Mouse (Mus musculus) neural tube, embryonic 11.5 days (tissue): ENCODE data around the gene 3110082I17Rik. TPM values are rescaled to one million over a fixed set of nuclear protein-coding genes. Genes with fewer than 3 reads are reported as not detected.

ENCODE experiments used
- ATAC-seq: fragments of 200-750 bp; cut with Nextera tagmentation; 2 replicates; pipeline ENCODE4 v1.8.0; 2017; ENCODE audit warnings: moderate number of reproducible peaks, mild to moderate bottlenecking, moderate TSS enrichment, moderate library complexity; ENCODE audit not compliant: insufficient read depth, low FRiP score, low TSS enrichment
- DNase-seq: peaks from one replicate; pipeline ENCODE4 v3.0.0-alpha.2; 2015; ENCODE audit warnings: low spot score
- H3K27ac ChIP-seq: fragments of 300-500 bp; sonication (generic); 2 replicates; pipeline ENCODE4 v1.5.1; 2014; ENCODE audit warnings: low read depth, mild to moderate bottlenecking, low read length
- H3K27me3 ChIP-seq: fragments of 300-500 bp; sonication (generic); 2 replicates; pipeline ENCODE4 v1.6.1; 2014; ENCODE audit warnings: mild to moderate bottlenecking, low read length, mixed read lengths; ENCODE audit not compliant: control insufficient read depth, insufficient read depth
- H3K36me3 ChIP-seq: fragments of 300-500 bp; sonication (generic); 2 replicates; pipeline ENCODE4 v1.6.1; 2014; ENCODE audit warnings: mild to moderate bottlenecking, low read length, moderate library complexity, mixed read lengths; ENCODE audit not compliant: control insufficient read depth, insufficient read depth
- H3K4me1 ChIP-seq: fragments of 300-500 bp; sonication (generic); 2 replicates; pipeline ENCODE4 v1.6.1; 2014; ENCODE audit warnings: low read length, mixed read lengths; ENCODE audit not compliant: control insufficient read depth, insufficient read depth
- H3K4me2 ChIP-seq: fragments of 300-500 bp; sonication (generic); 2 replicates; pipeline ENCODE4 v1.6.1; 2014; ENCODE audit warnings: low read depth, mild to moderate bottlenecking, moderate library complexity
- H3K4me3 ChIP-seq: fragments of 300-500 bp; sonication (generic); 2 replicates; pipeline ENCODE4 v1.5.1; 2014; ENCODE audit warnings: low read depth, low read length
- H3K9ac ChIP-seq: fragments of 300-500 bp; sonication (generic); 2 replicates; pipeline ENCODE4 v1.6.1; 2014; ENCODE audit warnings: mild to moderate bottlenecking, low read length
- H3K9me3 ChIP-seq: fragments of 300-500 bp; sonication (generic); 2 replicates; pipeline ENCODE4 v1.6.1; 2016; ENCODE audit warnings: low read length; ENCODE audit not compliant: control insufficient read depth
- WGBS: fragments of 180-500 bp; shearing (Covaris S2); extraction: QIAGEN DNeasy Blood & Tissue Kit; methylation state at CpG from one replicate; pipeline ENCODE4 v1.1.7; 2014; 5-methylcytosine and 5-hydroxymethylcytosine counted together
- polyA plus RNA-seq: library from polyadenylated mRNA; unstranded; fragments of >200 nt; fragmentation: Nextera tagmentation; extraction: Ambion mirVana; gene quantifications from 2 replicates; pipeline ENCODE4 v1.2.1, GENCODE M21; 2014

The 3110082I17Rik gene
- 32.0 and 37.6 TPM in 2 replicates for polyA plus RNA-seq

- DNase-seq = peak; percentile 96
- Histone ChIP-seq H3K27ac (no peak within 1 kb of the TSS), H3K27me3 (no peaks in the 10 kb centered on the region), H3K9me3 (no peaks in the 10 kb centered on the region), H3K9ac (peak within 1 kb of the TSS; percentile 50; the same call in 1 of the 2 replicates), H3K36me3 (no peaks in the 10 kb centered on the region), H3K4me3 (peak within 1 kb of the TSS; percentile 59), H3K4me2 (peak within 1 kb of the TSS; percentile 63), H3K4me1 (peaks cover 4% of the 10 kb centered on the region; the same call in 1 of the 2 replicates)
- 4% methylated on average over 42 of the region's 42 CpGs for WGBS
- ATAC-seq = peak; percentile 98
Measured at GRCm38 (mm10) chr5:139460384-139461067, at the start of gene 3110082I17Rik. Gene 3110082I17Rik (minus strand): TSS chr5:139460527.

DNA sequence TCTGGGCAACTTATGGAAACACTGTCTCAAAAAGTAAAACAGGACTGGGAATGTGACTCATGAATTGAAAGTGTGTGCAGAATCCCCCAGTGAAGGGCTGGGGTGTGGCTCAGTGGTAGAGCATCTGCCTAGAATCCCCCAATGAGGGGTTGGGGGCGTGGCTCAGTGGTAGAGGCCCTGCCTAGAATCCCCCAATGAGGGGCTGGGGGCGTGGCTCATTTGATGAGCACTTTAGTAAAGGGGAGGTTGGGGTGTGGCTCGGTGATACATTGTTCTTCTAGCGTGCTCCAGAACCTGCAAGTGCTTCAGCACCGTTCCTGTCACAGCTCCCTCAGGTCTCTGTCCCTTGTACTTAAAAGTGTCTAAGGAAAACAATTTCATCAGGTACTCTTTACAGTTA lies 45.9 kb upstream of the 3110082I17Rik start:
- no peak overlapping the region for H3K27ac ChIP-seq
- no peak overlapping the region for H3K9ac ChIP-seq
- no peak overlapping the region for H3K4me2 ChIP-seq
- 0 out of 2 replicates have a peak, but pooled peaks cover 2% of the 10 kb centered on the region for H3K27me3 ChIP-seq
- no peaks in the 10 kb centered on the region for H3K36me3 ChIP-seq
- H3K4me3 ChIP-seq = no peak overlapping the region
- DNase-seq (no peak), ATAC-seq (no peak)
- no peaks in the 10 kb centered on the region for H3K4me1 ChIP-seq
- no peaks in the 10 kb centered on the region for H3K9me3 ChIP-seq
- WGBS = 30% methylated on average over 5 of the region's 5 CpGs

GRCm38 (mm10) chr5:139505073-139505606 lies 44.8 kb upstream of the 3110082I17Rik start:
- 4% methylated on average over 12 of the region's 14 CpGs for WGBS
- no peak overlapping the region for H3K4me2 ChIP-seq
- H3K9me3 ChIP-seq = no peaks in the 10 kb centered on the region
- no peaks in the 10 kb centered on the region for H3K4me1 ChIP-seq
- no peak overlapping the region for H3K27ac ChIP-seq
- DNase-seq (peak; percentile 71), ATAC-seq (no peak)
- H3K9ac ChIP-seq = no peak overlapping the region
- H3K4me3 ChIP-seq = no peak overlapping the region
- H3K27me3 ChIP-seq = 0 out of 2 replicates have a peak, but pooled peaks cover 2% of the 10 kb centered on the region
- H3K36me3 ChIP-seq = no peaks in the 10 kb centered on the region

DNA sequence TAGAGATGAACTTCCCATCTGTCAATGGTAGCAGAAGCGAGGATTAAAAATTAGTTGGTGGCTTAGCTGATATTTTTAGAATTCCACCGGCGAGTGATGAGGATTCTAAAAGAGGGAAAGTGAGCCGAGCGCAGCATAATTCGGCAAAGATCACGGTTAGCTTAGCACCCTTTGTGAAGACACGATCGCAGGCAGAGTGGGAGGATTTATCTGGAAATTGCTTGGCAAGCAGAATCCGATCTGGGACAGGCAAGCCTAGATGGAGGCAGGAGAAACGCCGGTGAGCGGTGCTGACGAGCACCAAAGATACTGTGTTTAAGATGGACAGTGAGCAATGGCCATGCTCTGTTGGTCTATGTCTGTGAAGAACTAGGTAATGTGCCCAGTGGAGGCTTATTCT lies 42.0 kb upstream of the 3110082I17Rik start:
- H3K27me3 ChIP-seq = 0 out of 2 replicates have a peak, but pooled peaks cover 2% of the 10 kb centered on the region

DNA sequence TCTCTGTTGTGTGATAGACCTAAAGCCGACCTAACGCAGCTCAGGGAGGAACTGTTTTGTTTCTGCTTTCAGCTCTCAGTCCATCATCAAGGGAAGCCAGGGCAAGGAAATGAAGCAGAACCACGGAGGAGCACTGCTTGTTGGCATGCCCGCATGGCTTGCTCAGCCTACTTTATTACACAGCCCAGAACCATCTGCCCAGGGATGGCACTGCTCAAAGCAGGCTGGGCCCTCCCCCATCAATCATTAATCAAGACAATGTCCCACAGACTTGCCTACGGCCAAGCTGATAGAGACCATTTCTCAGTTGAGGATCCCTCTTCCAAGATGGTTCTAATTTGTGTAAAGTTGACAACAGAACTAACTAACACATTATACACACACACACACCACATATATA lies 38.5 kb upstream of the 3110082I17Rik start:
- DNase-seq (no peak), ATAC-seq (no peak)
- H3K4me1 ChIP-seq = no peaks in the 10 kb centered on the region
- no peaks in the 10 kb centered on the region for H3K9me3 ChIP-seq
- H3K27ac ChIP-seq = no peak overlapping the region
- H3K27me3 ChIP-seq = no peaks in the 10 kb centered on the region
- H3K4me3 ChIP-seq = no peak overlapping the region
- no peak overlapping the region for H3K4me2 ChIP-seq
- H3K9ac ChIP-seq = no peak overlapping the region
- no peaks in the 10 kb centered on the region for H3K36me3 ChIP-seq
- 63% methylated on average over 5 of the region's 5 CpGs for WGBS

More for the DNA sequence above, 42.0 kb upstream of the 3110082I17Rik start:
- Histone ChIP-seq H3K4me1 (no peaks in the 10 kb centered on the region), H3K9me3 (no peaks in the 10 kb centered on the region), H3K4me2 (no peak overlapping the region), H3K9ac (no peak overlapping the region), H3K4me3 (no peak overlapping the region), H3K27ac (no peak overlapping the region), H3K36me3 (no peaks in the 10 kb centered on the region)
- 86% methylated on average over 14 of the region's 14 CpGs for WGBS
- no peak for DNase-seq
- ATAC-seq = no peak

DNA sequence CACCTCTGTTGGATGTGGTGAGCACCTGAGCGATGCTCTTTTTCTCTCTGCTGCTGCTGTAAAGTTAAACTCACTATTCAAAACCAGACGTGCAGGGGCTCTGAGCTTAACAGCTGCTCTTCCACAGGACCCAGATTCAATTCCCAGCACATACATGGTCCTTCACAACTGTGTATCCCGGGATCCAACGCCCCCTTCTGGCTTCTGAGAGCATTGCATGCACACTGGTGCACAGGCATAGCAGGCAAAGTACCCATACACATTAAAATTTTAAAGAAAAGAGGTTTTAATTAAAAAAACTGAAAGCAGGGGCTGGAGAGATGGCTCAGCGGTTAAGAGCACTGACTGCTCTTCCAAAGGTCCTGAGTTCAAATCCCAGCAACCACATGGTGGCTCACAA lies 36.6 kb upstream of the 3110082I17Rik start:
- WGBS = 51% methylated on average over 5 of the region's 5 CpGs
- Histone ChIP-seq H3K27ac (no peak overlapping the region), H3K9me3 (no peaks in the 10 kb centered on the region), H3K4me1 (no peaks in the 10 kb centered on the region), H3K27me3 (no peaks in the 10 kb centered on the region), H3K9ac (no peak overlapping the region), H3K4me2 (no peak overlapping the region), H3K4me3 (no peak overlapping the region), H3K36me3 (no peaks in the 10 kb centered on the region)
- no peak for ATAC-seq
- DNase-seq = no peak

DNA sequence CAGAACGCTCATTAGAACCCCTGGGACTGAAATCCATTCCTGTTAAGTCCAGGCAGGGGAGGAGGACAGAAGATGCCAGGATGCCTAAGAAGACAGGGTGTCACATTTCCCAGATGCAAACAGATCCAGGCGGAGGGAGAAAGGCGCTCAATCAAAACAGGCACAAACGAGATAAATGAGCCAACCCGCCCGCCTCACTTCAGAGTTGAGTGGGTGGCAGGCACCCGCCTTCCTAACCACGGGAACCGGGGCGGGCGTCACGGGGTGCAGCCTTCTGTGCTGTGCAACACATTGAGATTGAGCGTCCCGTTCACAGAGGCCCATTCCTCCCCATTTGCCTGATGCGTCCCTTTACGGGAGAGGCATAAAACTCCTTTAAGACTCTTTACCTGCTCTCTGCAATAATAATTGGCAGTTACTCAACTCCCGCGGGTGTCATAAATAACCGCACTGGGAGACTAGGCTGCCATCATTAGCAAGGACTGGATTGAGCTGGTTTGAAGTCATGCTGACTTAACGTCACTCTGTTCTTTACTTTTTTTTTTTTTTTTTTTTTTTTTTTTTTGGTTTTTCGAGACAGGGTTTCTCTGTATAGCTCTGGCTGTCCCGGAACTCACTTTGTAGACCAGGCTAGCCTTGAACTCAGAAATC lies 34.8 kb upstream of the 3110082I17Rik start:
- ATAC-seq (no peak), DNase-seq (peak; percentile 27)
- no peak overlapping the region for H3K27ac ChIP-seq
- no peaks in the 10 kb centered on the region for H3K9me3 ChIP-seq
- 43% methylated on average over 22 of the region's 22 CpGs for WGBS
- no peak overlapping the region for H3K4me2 ChIP-seq
- no peaks in the 10 kb centered on the region for H3K4me1 ChIP-seq
- no peak overlapping the region for H3K9ac ChIP-seq
- no peaks in the 10 kb centered on the region for H3K36me3 ChIP-seq
- H3K27me3 ChIP-seq = no peaks in the 10 kb centered on the region
- H3K4me3 ChIP-seq = no peak overlapping the region

GRCm38 (mm10) chr5:139493690-139494089 lies 33.4 kb upstream of the 3110082I17Rik start:
- Histone ChIP-seq H3K27ac (no peak overlapping the region), H3K36me3 (no peaks in the 10 kb centered on the region), H3K4me3 (no peak overlapping the region), H3K27me3 (no peaks in the 10 kb centered on the region), H3K4me2 (no peak overlapping the region), H3K4me1 (no peaks in the 10 kb centered on the region), H3K9me3 (no peaks in the 10 kb centered on the region), H3K9ac (no peak overlapping the region)
- DNase-seq (no peak), ATAC-seq (no peak)
- WGBS = 28% methylated on average over 5 of the region's 5 CpGs
